Comparison of ENCODE assay signal across 8 mouse cellular contexts in genomic region chr11:69045531-69046394, GRCm38 (mm10). TPM values are rescaled to one million over a fixed set of nuclear protein-coding genes. Genes with fewer than 3 reads are reported as not detected.
DNase-seq lines count a peak whose midpoint lies in the region; ATAC-seq and TF ChIP-seq lines count a peak whose summit lies in the region.

Aurkb (plus strand) TSS chr11:69045647.

- WGBS in forebrain, embryonic 13.5 days, result 1% methylated on average over 54 of the region's 54 CpGs

- H3K27ac ChIP-seq in forebrain, embryonic 13.5 days, result peak within 1 kb of the TSS; percentile 85
- no peak within 1 kb of the TSS for H3K27ac ChIP-seq in layer of hippocampus, adult 2 months

- peak; percentile 77 for ATAC-seq in forebrain, embryonic 13.5 days

- H3K9me3 ChIP-seq in forebrain, embryonic 13.5 days (replicated peaks), result no peaks in the 10 kb centered on the region

- H3K36me3 ChIP-seq in forebrain, embryonic 13.5 days (ENCODE audit: poor library complexity, severe bottlenecking), result peaks cover 27% of the 10 kb centered on the region

- DNase-seq in MN1 (ENCODE audit: low spot score), result peak; percentile 92
- DNase-seq in cerebellum, adult 11 months, result peak; percentile 61
- peak; percentile 52 for DNase-seq in heart, postnatal 25 days (ENCODE audit: low spot score)
- peak in 1 of 2 experiments; percentile 70 for DNase-seq in layer of hippocampus, adult 2 months (ENCODE audit: low spot score in 2 of 2)
- DNase-seq in lung, postnatal 14 days, result peak; percentile 89
- peak; percentile 78 for DNase-seq in ovary, postnatal 36 days (ENCODE audit: low spot score)
- peak; percentile 79 to 84 for DNase-seq in thymus, postnatal 36 days

- H3K4me2 ChIP-seq in forebrain, embryonic 13.5 days, result peak within 1 kb of the TSS; percentile 93

- peak within 1 kb of the TSS; percentile 77 for H3K4me3 ChIP-seq in forebrain, embryonic 13.5 days
- peak within 1 kb of the TSS; percentile 63 for H3K4me3 ChIP-seq in layer of hippocampus, adult 2 months

- no peaks in the 10 kb centered on the region for H3K27me3 ChIP-seq in forebrain, embryonic 13.5 days

- TF ChIP-seq CTCF in layer of hippocampus, adult 2 months (conservative IDR thresholded peaks at IDR 0.05), result peak; percentile 52

- peaks cover 42% of the 10 kb centered on the region for H3K4me1 ChIP-seq in forebrain, embryonic 13.5 days

- intact Hi-C loops in heart, postnatal 25 days (cut with DNase I), result no loop called here

- H3K9ac ChIP-seq in forebrain, embryonic 13.5 days, result peak within 1 kb of the TSS; percentile 80

RNA-seq across cellular contexts. Expression of gene Aurkb, which starts in this region (rescaled TPM):
- polyA plus RNA-seq in forebrain, embryonic 13.5 days (2015; fragmentation: Nextera tagmentation; extraction: Ambion mirVana), result 143 and 149 TPM in 2 replicates
- 1 to 10 TPM in 1 of 2 experiments, under 1 TPM in 1; 0.62 to 1.2 TPM for total RNA-seq in heart, postnatal 25 days (2021)
- under 1 TPM; 0.54 to 0.79 TPM for total RNA-seq in layer of hippocampus, adult 2 months (2021)
